Mouse (Mus musculus): ENCODE measurements at regions not wholly inside any gene's neighbourhood (a gene's known extent, or its start where the extent isn't known, plus 50 kb on each side); places are given as distances from the start of the nearest gene placed in this dataset.

DNA sequence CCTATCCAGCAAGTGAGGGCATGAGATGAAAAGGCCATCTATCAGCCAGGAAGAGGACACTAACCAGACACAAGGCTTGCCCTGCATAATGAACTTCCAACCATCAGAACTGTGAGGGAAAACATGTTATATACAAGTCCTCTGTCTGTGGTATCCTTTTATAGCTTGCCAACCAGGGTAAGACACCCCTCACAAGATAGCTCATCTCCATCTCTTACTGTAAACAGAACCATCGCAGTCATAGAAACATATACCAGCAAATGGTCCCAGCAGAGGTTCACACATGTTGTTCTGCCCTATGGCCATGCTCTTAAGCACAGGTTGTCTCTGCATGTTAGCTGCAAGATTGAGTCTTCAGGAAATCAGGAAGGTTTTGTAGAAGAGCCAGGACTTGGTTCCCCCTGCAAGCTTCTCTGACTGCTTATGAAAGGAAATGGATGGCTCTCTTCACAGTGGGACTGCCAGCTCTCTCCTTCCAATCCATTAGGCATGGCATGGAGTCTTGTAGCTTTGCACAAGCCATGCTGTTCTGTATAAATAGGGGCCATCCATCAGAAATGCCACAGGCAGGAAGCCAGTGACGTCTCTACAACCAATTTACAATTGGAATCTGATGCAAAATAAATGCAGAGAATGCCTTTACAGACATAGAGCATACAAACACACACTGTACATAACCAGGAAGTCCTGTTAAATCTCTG lies 1514.0 kb upstream of the Lrrc6 start:
- DNase-seq (ENCODE audit: low spot score in 2 of 2) = no peak
- intact Hi-C loops (cut with DNase I) = no loop called here

DNA sequence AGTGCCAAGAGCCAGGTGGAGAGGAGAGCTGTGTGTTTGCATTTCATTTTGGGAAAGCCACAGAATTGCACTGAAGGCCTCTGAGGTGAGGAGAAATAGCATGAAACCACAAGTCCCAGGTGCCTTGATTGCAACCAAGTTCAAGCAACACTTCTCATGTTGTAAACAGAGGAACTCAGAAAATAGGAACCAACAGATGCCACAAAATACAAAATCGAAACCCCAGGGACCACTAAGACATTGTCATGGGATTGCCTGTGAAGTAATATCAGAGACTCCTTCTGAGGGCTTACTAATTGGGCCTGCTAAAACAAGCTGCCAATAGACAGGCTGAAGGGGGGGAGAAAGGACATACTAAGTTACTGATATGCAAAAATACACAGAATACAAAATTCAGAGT lies 1510.5 kb upstream of the Lrrc6 start:
- intact Hi-C loops (cut with DNase I) = no loop called here
- DNase-seq (ENCODE audit: low spot score in 2 of 2) = no peak

DNA sequence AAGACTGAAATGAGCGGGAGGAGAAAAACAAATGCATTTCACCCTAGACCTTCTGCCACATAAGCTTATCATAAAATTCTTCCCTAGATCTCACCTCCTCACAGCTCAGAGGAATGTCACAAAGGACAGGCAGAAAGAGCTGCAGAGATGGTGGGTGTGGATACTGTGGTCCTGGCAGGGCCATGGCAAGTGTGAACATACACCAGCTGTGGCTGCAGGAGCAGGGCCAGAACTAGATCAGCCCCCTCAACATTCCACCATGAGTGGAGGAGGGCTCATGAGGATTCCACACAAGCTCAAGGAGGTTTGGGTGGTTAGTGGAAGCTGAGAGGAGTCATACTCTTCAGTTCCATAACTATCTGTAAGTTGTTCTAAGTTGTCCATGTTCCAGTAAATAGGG lies 1509.5 kb upstream of the Lrrc6 start:
- intact Hi-C loops (cut with DNase I) = no loop called here
- DNase-seq (ENCODE audit: low spot score in 2 of 2) = peak in 1 of 2 experiments; percentile 27

DNA sequence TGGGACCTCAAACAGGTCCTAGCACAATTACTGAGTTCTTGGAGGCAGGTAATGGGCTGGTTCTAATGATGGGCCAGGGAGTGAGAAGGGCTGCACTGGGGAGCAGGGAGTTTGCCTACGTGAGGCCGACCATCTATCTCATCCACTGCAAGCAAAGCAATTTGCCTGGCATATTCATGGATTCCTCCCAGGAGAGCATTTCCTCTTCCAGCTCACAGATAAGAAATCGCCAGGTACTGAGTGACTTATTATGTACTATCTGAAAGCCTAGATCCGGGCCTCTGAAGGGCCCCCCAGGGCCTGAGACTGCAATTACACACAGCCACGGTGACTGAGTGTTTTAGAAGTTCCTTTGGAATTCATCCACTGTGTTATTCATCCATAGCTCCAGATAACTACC lies 1504.1 kb upstream of the Lrrc6 start:
- DNase-seq (ENCODE audit: low spot score in 2 of 2) = no peak
- intact Hi-C loops (cut with DNase I) = no loop called here

DNA sequence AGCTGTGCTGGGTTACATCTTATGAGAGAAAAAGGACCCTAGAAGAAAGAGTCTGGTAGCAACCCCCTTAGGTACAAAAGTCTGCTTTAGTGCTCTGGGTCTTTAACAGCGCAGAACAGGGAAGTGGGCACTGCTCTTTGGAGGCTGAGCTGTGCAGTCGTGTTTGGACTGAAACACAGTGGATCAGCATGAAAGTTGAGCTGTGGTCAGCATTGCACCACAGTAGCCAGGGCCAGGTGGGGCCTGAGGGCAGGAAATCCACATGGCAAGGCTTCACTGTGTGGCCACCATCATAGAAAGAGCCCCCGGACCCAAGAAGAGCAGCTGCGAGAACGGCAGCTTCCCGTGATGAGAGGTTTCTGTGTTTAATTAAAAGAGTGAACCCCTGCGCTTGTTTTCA lies 1495.8 kb upstream of the Lrrc6 start:
- intact Hi-C loops (cut with DNase I) = no loop called here
- no peak for DNase-seq (ENCODE audit: low spot score in 2 of 2)

DNA sequence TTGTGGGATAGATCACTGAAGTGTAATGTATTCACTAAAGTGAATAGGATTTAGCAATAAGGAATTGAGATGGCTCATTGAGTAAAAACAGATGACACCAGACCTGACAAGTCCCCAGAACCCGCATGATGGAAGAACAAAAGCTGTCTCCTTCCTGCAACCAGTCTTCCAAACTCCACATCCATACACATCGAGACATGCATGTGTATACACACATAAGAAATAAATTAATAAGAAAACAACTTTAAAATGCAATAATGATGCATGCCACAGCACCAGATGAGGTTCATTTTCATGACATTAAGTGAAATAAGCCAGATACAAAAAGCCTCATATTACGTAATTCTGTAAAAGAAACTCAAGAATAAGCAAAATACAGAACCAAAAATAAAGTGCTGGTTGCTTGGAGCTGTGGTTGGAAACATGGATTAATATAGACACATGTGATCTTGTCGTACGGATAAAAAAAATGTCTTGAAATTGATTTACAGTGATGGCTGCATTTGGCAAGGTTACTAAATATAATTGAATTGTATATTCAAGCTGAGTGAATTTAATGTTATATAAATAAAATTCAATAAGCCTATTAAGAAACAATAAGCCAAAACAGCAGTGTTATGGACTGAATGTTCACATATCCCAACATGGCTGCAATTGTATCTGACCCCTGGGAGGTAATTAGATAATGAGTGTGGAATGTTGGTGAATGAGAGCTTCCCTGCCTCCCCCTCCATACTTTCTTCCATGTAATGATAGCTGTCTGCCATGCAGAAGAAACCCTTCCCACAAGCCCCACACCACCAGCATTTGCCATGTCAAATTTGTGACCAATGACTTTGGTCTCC lies 1488.9 kb upstream of the Lrrc6 start:
- DNase-seq (ENCODE audit: low spot score in 2 of 2) = no peak
- intact Hi-C loops (cut with DNase I) = loop anchor here (10.0 kb wide), 1 partner anchor 305 kb away; no protein-coding TSS in a partner anchor

DNA sequence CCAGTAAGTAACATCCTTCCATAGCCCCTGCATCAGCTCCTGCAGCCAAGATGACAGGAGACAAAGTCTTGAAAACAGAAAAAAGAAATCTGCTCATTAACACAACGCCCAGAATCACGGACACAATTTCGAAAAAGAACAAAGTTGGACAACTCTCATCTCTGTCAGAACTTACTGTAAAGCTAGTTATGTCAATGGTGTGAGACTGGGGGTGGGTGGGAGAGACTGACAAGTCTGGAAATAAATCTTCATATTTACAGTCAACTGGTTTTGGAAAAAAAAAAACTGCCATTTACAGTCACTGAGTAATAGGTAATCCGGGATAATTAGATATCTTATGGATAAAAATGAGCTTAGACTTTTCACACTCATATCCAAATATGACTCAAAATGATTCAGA lies 1487.2 kb upstream of the Lrrc6 start:
- intact Hi-C loops (cut with DNase I) = loop anchor here (10.0 kb wide), 1 partner anchor 303 kb away; no protein-coding TSS in a partner anchor
- peak in 1 of 2 experiments; percentile 53 for DNase-seq (ENCODE audit: low spot score in 2 of 2)

DNA sequence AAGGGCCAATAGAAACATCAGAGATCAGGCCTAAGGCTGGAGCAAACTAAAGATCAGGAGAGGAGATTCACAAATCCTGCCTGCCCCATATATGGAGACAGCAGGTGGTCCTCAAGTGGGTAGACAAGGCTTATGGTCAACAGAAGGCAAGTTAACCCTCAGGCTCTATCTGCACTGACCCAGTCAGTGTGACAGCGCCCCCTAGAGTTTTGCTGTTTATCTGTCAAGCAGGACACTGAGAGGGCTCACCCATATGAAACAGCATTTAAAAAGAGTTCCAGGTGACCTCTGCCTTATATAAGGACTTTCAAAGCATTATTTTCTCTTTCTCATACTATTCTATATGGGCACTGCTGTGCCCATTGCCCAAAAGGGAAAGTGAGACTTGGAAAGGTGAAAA lies 1482.5 kb upstream of the Lrrc6 start:
- DNase-seq (ENCODE audit: low spot score in 2 of 2) = no peak

DNA sequence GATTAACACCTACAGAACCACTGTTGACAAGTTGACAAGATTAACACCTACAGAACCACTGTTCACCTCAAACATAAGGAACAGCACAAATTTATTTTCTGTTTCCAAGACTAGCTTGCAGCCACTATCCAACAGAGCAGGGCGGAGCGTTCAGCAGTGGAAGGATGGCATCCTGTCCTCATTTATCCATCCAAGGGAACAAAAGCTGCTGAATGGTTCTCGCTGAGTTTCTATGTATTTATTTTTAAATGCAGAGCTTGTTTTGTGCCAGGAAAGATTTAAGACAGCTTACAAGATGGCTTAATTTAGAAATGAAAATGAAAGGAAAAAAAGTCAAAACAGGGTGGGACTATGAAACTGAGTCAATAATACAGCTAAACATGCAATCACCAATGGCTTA lies 1481.2 kb upstream of the Lrrc6 start:
- peak in 1 of 2 experiments; percentile 79 for DNase-seq (ENCODE audit: low spot score in 2 of 2)
- intact Hi-C loops (cut with DNase I) = loop anchor here (2.0 to 10.0 kb wide), 3 partner anchors 83 to 297 kb away; no protein-coding TSS in a partner anchor

More for the DNA sequence above, 1482.5 kb upstream of the Lrrc6 start:
- intact Hi-C loops (cut with DNase I) = loop anchor here (2.0 to 10.0 kb wide), 2 partner anchors 84 to 298 kb away; no protein-coding TSS in a partner anchor

DNA sequence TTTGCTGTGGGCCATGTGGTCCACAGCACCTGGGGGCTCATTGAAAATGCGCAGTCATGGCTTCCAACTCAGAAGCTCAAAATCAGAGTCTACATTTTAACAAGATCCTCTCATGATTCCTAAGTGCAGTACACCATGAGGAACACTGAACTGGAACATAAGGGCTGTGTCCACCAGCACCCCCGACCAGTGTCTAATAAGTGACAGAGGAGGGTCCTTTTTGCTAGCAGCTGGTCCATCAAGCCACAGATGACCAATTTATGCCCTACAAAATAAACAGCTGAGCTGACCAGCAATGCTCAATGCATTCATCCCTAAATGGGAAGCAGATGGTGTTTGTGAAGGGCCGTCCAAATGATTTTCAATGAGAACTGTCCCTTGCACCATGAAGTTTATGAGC lies 1478.7 kb upstream of the Lrrc6 start:
- no peak for DNase-seq (ENCODE audit: low spot score in 2 of 2)
- intact Hi-C loops (cut with DNase I) = no loop called here

DNA sequence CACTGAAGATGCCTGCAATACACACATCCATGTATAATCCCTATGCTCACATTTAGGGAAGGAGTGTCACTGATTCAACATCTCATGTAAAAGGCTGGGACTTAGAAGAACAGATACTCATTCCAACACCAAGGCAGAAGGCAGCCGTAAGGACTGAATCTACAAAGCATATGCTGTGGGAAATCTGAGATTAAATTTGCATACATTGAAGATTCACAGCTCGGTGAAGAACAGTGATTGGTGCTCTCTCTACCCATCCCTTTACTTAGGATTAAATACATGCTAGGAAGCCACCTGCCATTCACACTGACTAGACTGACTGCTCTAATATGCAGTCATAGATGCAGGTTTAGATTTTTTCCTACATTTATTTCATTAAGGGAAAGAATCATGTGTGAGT lies 1476.5 kb upstream of the Lrrc6 start:
- peak in 1 of 2 experiments; percentile 62 for DNase-seq (ENCODE audit: low spot score in 2 of 2)
- intact Hi-C loops (cut with DNase I) = no loop called here

DNA sequence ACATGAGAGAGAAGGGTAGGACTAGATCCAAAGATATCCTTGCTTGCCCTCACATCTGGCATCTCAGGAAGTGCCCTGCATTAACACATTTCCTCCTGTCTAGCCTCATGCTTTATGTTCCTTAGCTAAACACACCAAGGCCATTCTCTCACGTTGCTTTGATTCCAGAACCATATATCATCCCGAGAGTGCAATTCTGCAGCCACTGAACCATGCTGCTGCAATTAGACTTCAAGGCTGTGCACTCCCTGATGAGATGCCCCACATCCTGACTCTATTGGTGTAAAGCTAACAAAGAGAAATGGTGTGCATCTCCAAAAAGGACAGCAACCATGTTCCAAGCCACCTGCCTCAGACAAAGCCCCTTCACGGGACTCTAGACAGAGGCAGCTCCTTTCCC lies 1471.3 kb upstream of the Lrrc6 start:
- intact Hi-C loops (cut with DNase I) = no loop called here

DNA sequence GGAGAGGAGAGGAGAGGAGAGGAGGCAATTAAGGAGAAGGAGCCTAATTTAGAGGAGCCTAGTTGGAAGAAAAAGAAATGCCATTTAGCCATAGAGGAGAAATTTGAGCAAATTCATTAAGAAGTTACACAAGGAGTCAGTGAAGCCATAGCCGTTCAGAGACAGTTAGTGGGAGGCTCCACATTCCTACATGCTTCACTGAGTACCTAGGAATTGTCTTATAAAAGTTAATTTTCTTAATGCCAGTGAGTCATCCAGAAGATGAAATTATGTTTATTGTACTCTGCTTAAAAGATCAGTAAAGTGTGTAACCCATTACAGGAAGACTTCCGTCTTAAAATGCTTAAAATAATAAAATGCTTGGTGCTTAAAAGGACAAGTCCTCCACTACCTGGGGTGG lies 1453.5 kb upstream of the Lrrc6 start:
- intact Hi-C loops (cut with DNase I) = no loop called here
- DNase-seq (ENCODE audit: low spot score in 2 of 2) = no peak

More for the DNA sequence above, 1471.3 kb upstream of the Lrrc6 start:
- DNase-seq (ENCODE audit: low spot score in 2 of 2) = no peak

DNA sequence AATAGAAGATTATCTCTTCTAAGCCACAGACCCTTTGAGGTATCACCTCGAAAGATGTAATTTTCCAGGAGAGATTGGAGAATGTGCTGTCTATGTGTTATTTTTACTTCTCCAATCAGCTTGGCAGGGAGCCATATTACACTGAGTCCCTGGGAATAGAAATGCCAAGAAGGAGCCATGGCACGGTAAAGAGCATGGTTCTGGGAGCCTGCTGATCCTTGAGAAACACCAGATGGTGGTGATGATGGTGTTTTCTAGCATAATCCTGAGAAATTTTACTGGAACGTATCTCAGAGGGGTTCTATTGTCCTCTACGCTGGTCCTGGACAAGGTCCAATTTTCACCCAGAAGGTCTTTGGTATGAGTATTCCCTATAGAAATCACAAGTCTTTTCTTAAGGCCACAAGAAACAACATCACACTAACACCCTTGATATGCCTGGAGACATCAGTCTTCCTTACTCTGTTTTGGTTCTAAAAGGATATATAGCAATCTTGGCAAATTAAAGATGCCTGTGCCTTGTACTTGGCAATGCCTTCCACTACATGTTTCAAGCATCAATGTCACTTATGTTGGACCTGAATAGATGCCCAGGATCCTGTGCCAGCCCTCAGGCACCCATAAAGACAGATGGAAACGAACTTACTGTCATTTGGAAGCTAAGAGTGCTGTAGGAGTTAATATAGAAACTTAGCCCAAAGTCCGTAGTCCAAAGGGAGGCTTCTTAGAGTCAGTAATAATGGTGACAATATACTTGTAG lies 1449.8 kb upstream of the Lrrc6 start:
- peak; percentile 30 to 70 for DNase-seq (ENCODE audit: low spot score in 2 of 2)
- intact Hi-C loops (cut with DNase I) = no loop called here

DNA sequence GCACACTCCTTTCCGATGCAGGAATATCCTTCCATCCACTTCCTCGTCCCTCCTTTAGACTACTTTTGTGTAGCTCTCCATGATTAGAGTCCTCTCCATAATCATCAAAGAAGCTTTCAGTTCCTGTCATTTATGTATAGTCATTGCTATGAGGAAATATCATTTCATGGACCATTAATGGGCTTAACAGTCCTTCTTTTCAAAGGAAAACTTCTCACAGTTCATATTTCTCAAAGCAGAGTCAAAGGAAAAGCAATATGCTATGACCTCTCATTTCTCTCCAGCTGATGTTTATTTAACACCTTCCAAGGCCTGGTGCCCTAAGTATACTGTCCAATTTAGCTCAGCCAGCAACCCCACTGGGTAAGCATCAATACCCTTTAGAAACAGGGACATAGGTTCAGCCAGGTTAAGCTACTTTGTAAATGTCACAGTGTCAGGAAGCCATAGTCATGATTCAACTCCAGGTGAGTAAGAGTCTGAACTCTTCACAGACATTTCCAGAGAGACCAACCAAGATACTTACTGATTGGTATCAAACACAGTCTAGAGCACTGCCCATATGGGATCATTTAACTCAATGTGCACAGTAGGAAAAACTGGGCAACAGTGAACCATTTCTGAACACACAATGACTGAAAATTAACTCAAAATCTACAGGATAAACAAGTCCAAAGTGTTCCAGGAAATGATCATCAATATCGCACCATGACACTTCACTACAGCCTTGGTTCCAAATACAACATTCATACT lies 1443.8 kb upstream of the Lrrc6 start:
- DNase-seq (ENCODE audit: low spot score in 2 of 2) = no peak
- intact Hi-C loops (cut with DNase I) = loop anchor here (5.0 kb wide), 1 partner anchor 102 kb away; no protein-coding TSS in a partner anchor

DNA sequence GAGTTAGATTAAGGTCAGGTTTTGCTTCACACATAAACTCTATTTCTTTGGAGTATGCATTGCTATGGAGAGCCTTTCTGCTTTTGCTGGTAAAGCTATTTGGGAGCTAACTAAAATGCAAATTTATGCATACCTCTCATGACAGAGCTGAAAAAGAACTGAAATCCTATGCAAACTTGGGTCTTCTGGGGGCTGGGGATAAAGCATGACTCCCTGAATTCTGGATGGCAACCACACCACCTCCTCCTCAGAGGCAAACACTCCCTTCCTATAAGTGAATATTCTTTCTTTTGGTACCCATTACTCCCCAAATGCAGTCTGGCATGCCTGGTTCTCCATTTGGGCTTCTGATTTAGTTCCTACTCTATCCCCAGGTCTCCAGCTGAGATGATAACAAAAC lies 1442.3 kb upstream of the Lrrc6 start:
- peak in 1 of 2 experiments; percentile 87 for DNase-seq (ENCODE audit: low spot score in 2 of 2)
- intact Hi-C loops (cut with DNase I) = loop anchor here (5.0 kb wide), 1 partner anchor 101 kb away; no protein-coding TSS in a partner anchor

DNA sequence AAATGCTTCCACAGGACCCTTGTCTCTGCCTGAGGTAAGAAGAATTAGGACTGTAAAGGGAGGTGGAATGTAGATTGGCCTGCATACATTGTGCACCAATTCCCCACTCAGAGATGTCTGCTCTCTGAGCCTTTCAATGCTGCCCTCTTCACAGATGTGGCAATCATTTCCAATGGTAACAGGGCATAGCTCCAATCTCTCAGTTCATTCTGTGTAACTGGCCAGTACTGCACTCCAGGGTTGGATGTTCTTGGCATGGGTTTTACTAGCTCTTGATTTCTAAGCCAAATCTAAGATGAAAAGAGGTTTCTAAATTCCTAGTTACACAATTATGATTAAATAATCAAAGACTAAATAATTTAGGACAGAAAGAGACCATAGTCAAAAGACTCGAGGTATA lies 1439.8 kb upstream of the Lrrc6 start:
- no peak for DNase-seq (ENCODE audit: low spot score in 2 of 2)
- intact Hi-C loops (cut with DNase I) = loop anchor here (5.0 kb wide), 1 partner anchor 98 kb away; no protein-coding TSS in a partner anchor

DNA sequence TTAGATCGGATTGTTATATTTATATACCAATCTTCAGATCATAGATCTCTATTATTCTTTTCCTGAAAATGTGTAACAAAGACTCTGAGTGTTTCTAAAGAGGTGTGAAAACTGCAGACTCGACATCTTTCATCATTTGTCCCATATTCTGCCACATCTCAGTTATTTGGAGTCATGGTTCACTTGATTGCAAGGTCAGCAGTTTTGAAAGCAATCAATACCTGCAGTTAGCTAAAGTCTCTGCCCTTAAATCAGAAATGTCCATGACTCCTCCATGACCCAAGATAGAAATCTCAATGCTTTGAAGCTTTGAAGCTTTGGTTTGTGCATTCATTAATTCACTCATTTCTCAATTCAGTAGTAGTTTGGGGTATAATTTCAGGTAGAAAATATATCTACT lies 1424.2 kb upstream of the Lrrc6 start:
- intact Hi-C loops (cut with DNase I) = no loop called here
- DNase-seq (ENCODE audit: low spot score in 2 of 2) = no peak

DNA sequence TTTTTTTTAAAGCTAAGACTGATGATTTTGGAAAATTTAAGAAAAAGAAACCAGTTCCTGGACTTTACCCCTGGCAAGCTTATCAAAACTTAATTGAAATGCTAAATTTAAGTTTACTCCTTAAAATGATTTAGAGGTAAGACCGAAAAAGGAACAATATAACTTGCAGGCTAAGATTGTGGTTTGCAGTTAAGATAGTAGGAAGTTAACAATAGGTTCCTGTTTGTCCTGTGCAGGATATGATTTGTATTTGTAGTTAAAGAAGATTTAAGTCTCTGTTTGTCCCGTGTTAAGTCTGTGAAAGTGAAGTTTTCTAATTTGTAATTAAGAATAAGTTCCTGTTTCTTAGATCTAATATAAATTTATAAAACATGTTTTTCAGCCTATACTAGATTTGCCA lies 1406.3 kb upstream of the Lrrc6 start:
- no peak for DNase-seq (ENCODE audit: low spot score in 2 of 2)
- intact Hi-C loops (cut with DNase I) = no loop called here

Data from left cerebral cortex, postnatal 25 days (tissue).